Mouse (Mus musculus) intestine, embryonic 15.5 days (tissue): ENCODE measurements around the gene Mrpl38. TPM values are rescaled to one million over a fixed set of nuclear protein-coding genes. Genes with fewer than 3 reads are reported as not detected.

ENCODE experiments used
- ATAC-seq: fragments of 200-750 bp; cut with Nextera tagmentation; 2 replicates; pipeline ENCODE4 v1.8.0; 2017; ENCODE audit warnings: moderate TSS enrichment, moderate library complexity
- H3K27ac ChIP-seq: fragments of 300-500 bp; sonication (generic); 2 replicates; pipeline ENCODE4 v1.5.1; 2015; ENCODE audit warnings: mild to moderate bottlenecking, inconsistent platforms
- H3K27me3 ChIP-seq: fragments of 300-500 bp; sonication (generic); replicated peaks from 2 replicates; pipeline ENCODE4 v1.6.1; 2015; ENCODE audit warnings: inconsistent platforms
- H3K36me3 ChIP-seq: fragments of 300-500 bp; sonication (generic); 2 replicates; pipeline ENCODE4 v1.6.1; 2015; ENCODE audit warnings: inconsistent platforms
- H3K4me1 ChIP-seq: fragments of 300-500 bp; sonication (generic); replicated peaks from 2 replicates; pipeline ENCODE4 v1.6.1; 2015; ENCODE audit warnings: inconsistent platforms
- H3K4me2 ChIP-seq: fragments of 300-500 bp; sonication (generic); replicated peaks from 2 replicates; pipeline ENCODE4 v1.6.1; 2015; ENCODE audit warnings: mild to moderate bottlenecking, inconsistent platforms
- H3K4me3 ChIP-seq: fragments of 300-500 bp; sonication (generic); replicated peaks from 2 replicates; pipeline ENCODE4 v1.5.1; 2015; ENCODE audit warnings: inconsistent platforms
- H3K9ac ChIP-seq: fragments of 300-500 bp; sonication (generic); 2 replicates; pipeline ENCODE4 v1.6.1; 2015; ENCODE audit warnings: inconsistent platforms
- H3K9me3 ChIP-seq: fragments of 300-500 bp; sonication (generic); 2 replicates; pipeline ENCODE4 v1.6.1; 2016; ENCODE audit warnings: inconsistent platforms
- WGBS: fragments of 180-500 bp; shearing (Covaris S2); methylation state at CpG from one replicate; pipeline ENCODE4 v1.1.7; 2015; 5-methylcytosine and 5-hydroxymethylcytosine counted together
- polyA plus RNA-seq: library from polyadenylated mRNA; unstranded; fragments of >200 nt; fragmentation: Nextera tagmentation; extraction: Ambion mirVana; gene quantifications from 2 replicates; pipeline ENCODE4 v1.2.1, GENCODE M21; 2015

Gene Mrpl38
- polyA plus RNA-seq, 1 experiment from 2014 or later: 109 TPM

GRCm38 (mm10) chr11:116106154-116106962 lies 32.3 kb downstream of the Mrpl38 start:
- 29% methylated on average over 32 of the region's 32 CpGs for WGBS
- Histone ChIP-seq H3K27me3 (peaks cover 41% of the 10 kb centered on the region), H3K27ac (no peak overlapping the region), H3K4me3 (no peak overlapping the region), H3K4me1 (peaks cover 78% of the 10 kb centered on the region), H3K36me3 (no peaks in the 10 kb centered on the region), H3K9ac (peak overlapping the region; percentile 23; the same call in 1 of the 2 replicates), H3K9me3 (no peaks in the 10 kb centered on the region), H3K4me2 (peak overlapping the region; percentile 52)
- peak; percentile 5; the same call in 1 of the 2 replicates for ATAC-seq

DNA sequence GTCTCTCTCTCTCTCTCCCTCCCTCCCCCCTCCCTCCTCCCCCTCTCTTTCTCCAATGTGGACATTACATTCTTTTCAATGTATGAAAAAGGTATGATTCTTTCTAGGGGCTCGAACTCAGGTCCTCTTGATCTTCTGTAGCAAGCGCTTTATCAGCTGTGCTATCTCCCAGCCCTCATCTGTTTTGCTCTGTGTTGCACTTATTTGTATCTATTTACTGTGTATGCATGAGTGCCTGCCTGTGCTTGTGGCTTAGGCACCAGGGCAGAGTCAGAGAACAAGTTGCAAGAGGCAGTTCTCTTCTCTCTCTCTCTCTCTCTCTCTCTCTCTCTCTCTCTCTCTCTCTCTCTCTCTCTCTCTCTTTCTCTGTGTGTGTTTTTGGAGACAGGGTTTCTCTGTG lies 33.6 kb downstream of the Mrpl38 start:
- Histone ChIP-seq H3K36me3 (no peaks in the 10 kb centered on the region), H3K9ac (no peak overlapping the region), H3K9me3 (no peaks in the 10 kb centered on the region), H3K27me3 (peaks cover 32% of the 10 kb centered on the region), H3K4me2 (no peak overlapping the region), H3K4me3 (no peak overlapping the region), H3K27ac (no peak overlapping the region), H3K4me1 (peaks cover 86% of the 10 kb centered on the region)
- WGBS: 90% methylated on average over 2 of the region's 2 CpGs
- no peak for ATAC-seq

GRCm38 (mm10) chr11:116104006-116104646 lies 34.5 kb downstream of the Mrpl38 start:
- H3K4me1 ChIP-seq: peaks cover 85% of the 10 kb centered on the region
- H3K9ac ChIP-seq: 0 out of 2 replicates have a peak overlapping the region, but pooled peaks have one; percentile 23
- H3K27me3 ChIP-seq: peaks cover 22% of the 10 kb centered on the region
- H3K36me3 ChIP-seq: no peaks in the 10 kb centered on the region
- peak overlapping the region; percentile 66 for H3K27ac ChIP-seq
- no peaks in the 10 kb centered on the region for H3K9me3 ChIP-seq
- 0 out of 2 replicates have a peak overlapping the region, but pooled peaks have one; percentile 27 for H3K4me2 ChIP-seq
- 41% methylated on average over 14 of the region's 14 CpGs for WGBS
- ATAC-seq: peak; percentile 60
- H3K4me3 ChIP-seq: no peak overlapping the region

- ATAC-seq: no peak
- Histone ChIP-seq H3K27me3 (peaks cover 17% of the 10 kb centered on the region), H3K9ac (0 out of 2 replicates have a peak overlapping the region, but pooled peaks have one; percentile 23), H3K4me2 (no peak overlapping the region), H3K4me1 (peaks cover 85% of the 10 kb centered on the region), H3K9me3 (no peaks in the 10 kb centered on the region), H3K4me3 (no peak overlapping the region), H3K36me3 (no peaks in the 10 kb centered on the region), H3K27ac (0 out of 2 replicates have a peak overlapping the region, but pooled peaks have one; percentile 66)
- WGBS: 68% methylated on average over 12 of the region's 12 CpGs
Measured at GRCm38 (mm10) chr11:116103572-116103971, 35.1 kb downstream of the Mrpl38 start.

DNA sequence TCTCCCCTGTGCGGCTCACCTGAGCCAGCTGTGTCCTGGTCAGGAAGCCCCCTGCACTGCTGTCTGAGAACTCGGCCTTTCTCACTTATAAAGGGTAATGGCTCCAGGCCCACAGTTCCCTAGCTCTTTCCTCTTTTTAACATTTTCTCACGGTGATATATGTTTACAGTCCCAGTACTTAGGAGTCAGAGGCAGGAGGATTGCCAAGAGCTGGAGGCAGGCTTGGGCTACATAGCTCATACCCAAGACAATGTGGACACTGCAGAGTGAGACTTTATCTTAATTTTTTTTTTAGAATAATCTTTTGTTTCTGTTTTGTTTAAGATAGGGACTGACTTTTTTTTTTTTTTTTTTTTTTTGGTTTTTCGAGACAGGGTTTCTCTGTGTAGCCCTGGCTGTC lies 36.2 kb downstream of the Mrpl38 start:
- Histone ChIP-seq H3K36me3 (no peaks in the 10 kb centered on the region), H3K4me2 (peak overlapping the region; percentile 20; the same call in 1 of the 2 replicates), H3K9ac (no peak overlapping the region), H3K4me1 (peaks cover 80% of the 10 kb centered on the region), H3K27me3 (peaks cover 6% of the 10 kb centered on the region), H3K9me3 (no peaks in the 10 kb centered on the region), H3K27ac (peak overlapping the region; percentile 86), H3K4me3 (no peak overlapping the region)
- WGBS: 53% methylated on average over 3 of the region's 4 CpGs
- ATAC-seq: no peak

GRCm38 (mm10) chr11:116101931-116102381 lies 36.7 kb downstream of the Mrpl38 start:
- Histone ChIP-seq H3K9ac (peak overlapping the region; percentile 18; the same call in 1 of the 2 replicates), H3K4me1 (peaks cover 75% of the 10 kb centered on the region), H3K27ac (peak overlapping the region; percentile 86), H3K4me2 (peak overlapping the region; percentile 20; the same call in 1 of the 2 replicates), H3K27me3 (peaks cover under 1% of the 10 kb centered on the region), H3K36me3 (no peaks in the 10 kb centered on the region), H3K4me3 (no peak overlapping the region), H3K9me3 (no peaks in the 10 kb centered on the region)
- peak; percentile 47 for ATAC-seq
- WGBS: 31% methylated on average over 11 of the region's 11 CpGs

DNA sequence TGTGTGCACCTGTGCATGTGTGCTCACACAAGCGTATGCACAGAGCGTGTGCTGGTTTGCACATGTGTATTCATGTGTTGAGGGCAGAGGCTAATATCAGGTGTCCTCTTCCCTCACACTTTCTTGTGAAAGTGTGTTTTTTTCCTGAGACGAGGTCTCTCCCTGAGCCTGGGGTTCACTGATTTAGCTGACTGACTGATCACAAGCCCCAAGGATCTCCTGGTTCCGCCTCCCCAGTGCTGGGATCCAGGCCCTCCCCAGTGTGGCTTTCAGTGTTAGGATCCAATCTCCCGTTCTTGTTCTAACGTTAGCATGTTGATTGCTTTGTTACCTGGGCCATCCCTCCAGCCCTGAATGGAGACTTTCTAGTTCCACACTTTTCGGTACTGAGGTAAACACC lies 37.8 kb downstream of the Mrpl38 start:
- Histone ChIP-seq H3K9me3 (no peaks in the 10 kb centered on the region), H3K27me3 (no peaks in the 10 kb centered on the region), H3K4me1 (peaks cover 64% of the 10 kb centered on the region), H3K36me3 (no peaks in the 10 kb centered on the region), H3K9ac (no peak overlapping the region), H3K27ac (peak overlapping the region; percentile 86), H3K4me2 (no peak overlapping the region), H3K4me3 (no peak overlapping the region)
- no peak for ATAC-seq
- 71% methylated on average over 7 of the region's 7 CpGs for WGBS

DNA sequence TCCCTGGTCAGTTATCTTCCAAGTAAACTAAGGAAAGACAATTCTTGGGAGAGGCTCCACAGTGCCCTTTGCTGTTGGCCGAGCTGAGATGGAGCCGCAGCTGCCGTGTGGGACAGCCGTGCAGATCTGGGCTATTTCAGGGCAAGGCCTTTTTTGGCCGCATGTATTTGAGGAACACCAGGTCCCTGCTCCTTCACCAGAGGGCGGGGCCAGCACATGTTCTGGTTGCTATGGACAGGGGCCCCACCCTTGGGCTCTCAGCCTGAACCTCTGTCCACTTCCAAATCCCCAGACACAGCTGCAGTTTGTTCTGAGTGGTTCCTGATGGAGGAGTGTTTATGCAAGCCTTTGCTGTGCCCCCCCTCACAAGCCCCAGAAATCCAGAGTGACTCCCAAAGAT lies 38.3 kb downstream of the Mrpl38 start:
- Histone ChIP-seq H3K4me1 (peaks cover 62% of the 10 kb centered on the region), H3K4me3 (no peak overlapping the region), H3K9ac (no peak overlapping the region), H3K9me3 (no peaks in the 10 kb centered on the region), H3K4me2 (no peak overlapping the region), H3K27me3 (no peaks in the 10 kb centered on the region), H3K36me3 (no peaks in the 10 kb centered on the region), H3K27ac (peak overlapping the region; percentile 86)
- 32% methylated on average over 6 of the region's 6 CpGs for WGBS
- ATAC-seq: peak; percentile 32; the same call in 1 of the 2 replicates

DNA sequence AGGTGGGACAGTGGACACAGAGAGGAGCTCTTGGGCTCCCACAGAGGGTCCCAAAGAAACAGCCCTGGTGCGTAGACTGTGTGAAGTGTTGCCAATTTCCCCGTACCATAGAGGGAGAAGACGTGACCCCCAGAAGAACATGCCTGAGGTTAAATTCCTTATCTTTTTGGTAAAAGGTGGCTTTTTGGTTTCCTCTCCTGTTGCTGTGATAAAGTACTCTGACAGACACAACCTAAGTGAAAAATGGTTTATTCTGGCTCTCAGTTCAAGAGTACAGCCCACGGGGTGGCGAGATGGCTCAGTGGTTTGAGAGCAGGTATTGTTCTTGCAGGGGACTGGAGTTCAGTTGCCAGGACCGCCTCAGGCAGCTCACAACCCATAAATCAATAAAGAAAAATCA lies 39.2 kb downstream of the Mrpl38 start:
- Histone ChIP-seq H3K4me2 (no peak overlapping the region), H3K9ac (0 out of 2 replicates have a peak overlapping the region, but pooled peaks have one; percentile 28), H3K4me3 (no peak overlapping the region), H3K27ac (peak overlapping the region; percentile 66; the same call in 1 of the 2 replicates), H3K9me3 (no peaks in the 10 kb centered on the region), H3K36me3 (no peaks in the 10 kb centered on the region), H3K4me1 (peaks cover 60% of the 10 kb centered on the region), H3K27me3 (no peaks in the 10 kb centered on the region)
- WGBS: 81% methylated on average over 6 of the region's 6 CpGs
- ATAC-seq: no peak

DNA sequence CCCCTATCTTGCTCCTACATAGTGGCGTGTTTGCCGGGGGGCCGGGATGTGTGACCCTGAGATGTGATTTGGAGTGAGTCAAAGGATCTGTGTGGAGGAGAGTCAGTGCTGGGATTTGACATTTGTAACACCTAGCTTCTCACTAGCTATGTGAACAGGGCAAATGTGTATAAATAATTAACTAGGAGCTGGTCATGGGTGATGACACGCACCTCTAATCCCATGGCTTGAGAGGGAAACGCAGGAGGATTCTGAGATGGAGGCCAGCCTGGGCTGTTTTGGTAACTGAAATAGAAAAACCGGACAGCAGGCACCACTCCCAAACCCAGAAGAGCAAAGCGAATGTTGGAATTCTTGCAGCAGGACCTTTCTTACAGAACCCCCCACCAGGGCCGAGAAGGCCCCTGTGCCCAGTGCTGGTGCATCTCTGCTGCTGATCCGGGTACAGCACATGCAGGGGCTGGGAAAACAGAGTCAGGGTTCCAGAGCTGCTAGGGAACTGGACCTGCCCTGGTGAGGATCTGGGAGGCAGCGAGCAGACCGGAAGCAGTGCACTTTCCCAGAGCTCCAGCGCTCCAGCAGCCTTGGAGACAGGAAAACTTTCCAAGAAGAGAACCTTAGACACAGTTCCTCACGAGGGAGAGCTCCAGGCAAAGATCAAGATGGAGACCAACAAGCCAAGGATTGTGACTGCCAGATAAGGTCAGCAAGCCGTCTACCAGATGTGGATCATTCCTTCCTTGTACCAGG lies 39.8 kb downstream of the Mrpl38 start:
- Histone ChIP-seq H3K27me3 (no peaks in the 10 kb centered on the region), H3K4me1 (peaks cover 54% of the 10 kb centered on the region), H3K9ac (peak overlapping the region; percentile 28; the same call in 1 of the 2 replicates), H3K27ac (peak overlapping the region; percentile 66), H3K4me2 (no peak overlapping the region), H3K9me3 (no peaks in the 10 kb centered on the region), H3K36me3 (no peaks in the 10 kb centered on the region), H3K4me3 (no peak overlapping the region)
- ATAC-seq: peak; percentile 34; the same call in 1 of the 2 replicates
- 64% methylated on average over 14 of the region's 14 CpGs for WGBS

DNA sequence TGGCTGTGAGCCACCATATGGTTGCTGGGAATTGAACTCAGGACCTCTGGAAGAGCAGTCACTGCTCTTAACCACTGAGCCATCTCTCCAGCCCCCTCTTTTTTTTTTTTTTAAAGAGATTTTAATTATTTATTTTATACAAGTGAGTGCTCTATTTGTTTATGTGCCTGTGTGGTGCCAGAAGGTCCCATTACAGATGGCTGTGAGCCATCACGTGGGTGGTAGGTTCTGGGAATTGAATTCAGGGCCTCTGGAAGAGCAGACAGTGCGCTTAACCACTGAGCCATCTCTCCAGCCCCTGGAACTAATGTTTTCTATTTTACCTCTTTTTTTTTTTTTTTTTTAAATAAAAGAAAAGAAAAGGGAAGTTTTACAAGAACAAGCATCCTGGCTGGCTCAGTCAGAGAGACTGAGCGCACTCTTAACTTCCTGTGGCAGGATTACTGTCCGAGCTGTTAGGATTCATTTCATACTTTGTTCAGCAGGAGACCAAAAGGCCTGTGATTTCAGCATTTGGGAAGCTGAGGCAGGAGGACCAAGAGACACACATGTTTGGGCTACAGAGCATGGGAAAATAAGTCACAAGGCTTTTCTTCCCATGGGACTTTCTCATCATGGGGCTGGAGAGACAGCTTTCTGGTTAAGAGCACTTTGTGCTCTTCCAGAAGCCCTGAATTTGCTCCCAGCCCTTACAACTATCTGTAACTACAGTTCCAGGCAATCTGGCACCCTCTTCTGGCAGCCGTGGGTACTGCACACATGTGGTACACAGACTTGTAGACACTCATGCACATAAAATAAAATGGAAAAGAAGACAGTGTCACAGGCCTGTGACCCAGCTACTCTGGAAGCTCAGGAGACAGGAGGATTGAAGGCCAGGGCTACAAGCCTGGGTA lies 42.2 kb downstream of the Mrpl38 start:
- Histone ChIP-seq H3K4me2 (no peak overlapping the region), H3K9me3 (no peaks in the 10 kb centered on the region), H3K4me3 (no peak overlapping the region), H3K9ac (no peak overlapping the region), H3K27me3 (no peaks in the 10 kb centered on the region), H3K27ac (no peak overlapping the region), H3K4me1 (peaks cover 33% of the 10 kb centered on the region), H3K36me3 (no peaks in the 10 kb centered on the region)
- ATAC-seq: no peak
- 85% methylated on average over 5 of the region's 5 CpGs for WGBS
